Mouse (Mus musculus): ENCODE data around the gene Capza1. TPM values are rescaled to one million over a fixed set of nuclear protein-coding genes. Genes with fewer than 3 reads are reported as not detected.
"Not testable (repeated sequence)": the region's sequence is repeated elsewhere in the genome, so short reads cannot be mapped to it uniquely, and the experiment has no call there.

The Capza1 gene
- polyA plus RNA-seq, 1 experiment = 85.7 TPM

- Histone ChIP-seq H3K27me3 (ENCODE audit: control insufficient read depth, insufficient read depth, low read length) (no peaks in the 10 kb centered on the region), H3K27ac (ENCODE audit: control insufficient read depth, insufficient read depth, low read length) (no peak overlapping the region), H3K4me1 (replicated peaks; ENCODE audit: control insufficient read depth, insufficient read depth, low read length) (peaks cover 4% of the 10 kb centered on the region; the same call in 1 of the 2 replicates), H3K36me3 (ENCODE audit: control insufficient read depth, insufficient read depth, low read length) (peaks cover 8% of the 10 kb centered on the region), H3K4me3 (ENCODE audit: control insufficient read depth, insufficient read depth, low read length) (peak overlapping the region; percentile 99)
- TF ChIP-seq POLR2A (IDR thresholded peaks at IDR 0.05; ENCODE audit: control insufficient read depth, extremely low read depth, insufficient read depth, low read length, poor library complexity) (no peak), CTCF (IDR thresholded peaks at IDR 0.05; ENCODE audit: borderline replicate concordance, control insufficient read depth, extremely low read depth, insufficient read depth, low read length, poor library complexity) (no peak)
- no peak for DNase-seq
- WGBS = 13% methylated on average over 3 of the region's 3 CpGs
Measured at GRCm38 (mm10) chr3:104818749-104819134, 45.6 kb downstream of the Capza1 start.

- DNase-seq = peak; percentile 74
- H3K4me3 ChIP-seq (ENCODE audit: control insufficient read depth, insufficient read depth, low read length) = peak within 1 kb of the TSS; percentile 99
- peak within 1 kb of the TSS; percentile 56; the same call in 1 of the 2 replicates for H3K27ac ChIP-seq (ENCODE audit: control insufficient read depth, insufficient read depth, low read length)
- peaks cover 8% of the 10 kb centered on the region for H3K36me3 ChIP-seq (ENCODE audit: control insufficient read depth, insufficient read depth, low read length)
- TF ChIP-seq CTCF (IDR thresholded peaks at IDR 0.05; ENCODE audit: borderline replicate concordance, control insufficient read depth, extremely low read depth, insufficient read depth, low read length, poor library complexity) (no peak), POLR2A (IDR thresholded peaks at IDR 0.05; ENCODE audit: control insufficient read depth, extremely low read depth, insufficient read depth, low read length, poor library complexity) (0 out of 2 replicates have a peak, but pooled peaks have one; percentile 17)
- under 1% methylated on average over 40 of the region's 40 CpGs for WGBS
- no peaks in the 10 kb centered on the region for H3K27me3 ChIP-seq (ENCODE audit: control insufficient read depth, insufficient read depth, low read length)
- peaks cover 4% of the 10 kb centered on the region; the same call in 1 of the 2 replicates for H3K4me1 ChIP-seq (replicated peaks; ENCODE audit: control insufficient read depth, insufficient read depth, low read length)
Measured at GRCm38 (mm10) chr3:104817991-104818748, 46.1 kb downstream of the Capza1 start, which contains the start of gene Mov10. Mov10 (minus strand) TSS chr3:104818563.

- peak; percentile 66 for DNase-seq
- no peaks in the 10 kb centered on the region for H3K27me3 ChIP-seq (ENCODE audit: control insufficient read depth, insufficient read depth, low read length)
- H3K4me1 ChIP-seq (replicated peaks; ENCODE audit: control insufficient read depth, insufficient read depth, low read length) = peaks cover 4% of the 10 kb centered on the region; the same call in 1 of the 2 replicates
- 1% methylated on average over 46 of the region's 46 CpGs for WGBS
- TF ChIP-seq CTCF (IDR thresholded peaks at IDR 0.05; ENCODE audit: borderline replicate concordance, control insufficient read depth, extremely low read depth, insufficient read depth, low read length, poor library complexity) = no peak
- TF ChIP-seq POLR2A (IDR thresholded peaks at IDR 0.05; ENCODE audit: control insufficient read depth, extremely low read depth, insufficient read depth, low read length, poor library complexity) = no peak
- H3K4me3 ChIP-seq (ENCODE audit: control insufficient read depth, insufficient read depth, low read length) = peak overlapping the region; percentile 99
- H3K27ac ChIP-seq (ENCODE audit: control insufficient read depth, insufficient read depth, low read length) = peak overlapping the region; percentile 56; the same call in 1 of the 2 replicates
- peaks cover 8% of the 10 kb centered on the region for H3K36me3 ChIP-seq (ENCODE audit: control insufficient read depth, insufficient read depth, low read length)
Measured at GRCm38 (mm10) chr3:104817481-104817990, 46.8 kb downstream of the Capza1 start.

- WGBS = 99% methylated on average over 7 of the region's 7 CpGs
- DNase-seq = no peak
- TF ChIP-seq POLR2A (IDR thresholded peaks at IDR 0.05; ENCODE audit: control insufficient read depth, extremely low read depth, insufficient read depth, low read length, poor library complexity) = no peak
- TF ChIP-seq CTCF (IDR thresholded peaks at IDR 0.05; ENCODE audit: borderline replicate concordance, control insufficient read depth, extremely low read depth, insufficient read depth, low read length, poor library complexity) = no peak
- Histone ChIP-seq H3K27ac (ENCODE audit: control insufficient read depth, insufficient read depth, low read length) (no peak overlapping the region), H3K4me1 (replicated peaks; ENCODE audit: control insufficient read depth, insufficient read depth, low read length) (peaks cover 4% of the 10 kb centered on the region; the same call in 1 of the 2 replicates), H3K4me3 (ENCODE audit: control insufficient read depth, insufficient read depth, low read length) (no peak overlapping the region), H3K27me3 (ENCODE audit: control insufficient read depth, insufficient read depth, low read length) (no peaks in the 10 kb centered on the region), H3K36me3 (ENCODE audit: control insufficient read depth, insufficient read depth, low read length) (peaks cover under 1% of the 10 kb centered on the region; the same call in 1 of the 2 replicates)
Measured at GRCm38 (mm10) chr3:104816130-104816529, 48.2 kb downstream of the Capza1 start.

GRCm38 (mm10) chr3:104815346-104815745 is 49.0 kb downstream of the Capza1 start:
- H3K4me3 ChIP-seq (ENCODE audit: control insufficient read depth, insufficient read depth, low read length) = no peak overlapping the region
- no peak for DNase-seq
- H3K4me1 ChIP-seq (replicated peaks; ENCODE audit: control insufficient read depth, insufficient read depth, low read length) = peaks cover 4% of the 10 kb centered on the region; the same call in 1 of the 2 replicates
- TF ChIP-seq POLR2A (IDR thresholded peaks at IDR 0.05; ENCODE audit: control insufficient read depth, extremely low read depth, insufficient read depth, low read length, poor library complexity) (no peak), CTCF (IDR thresholded peaks at IDR 0.05; ENCODE audit: borderline replicate concordance, control insufficient read depth, extremely low read depth, insufficient read depth, low read length, poor library complexity) (no peak)
- no peak overlapping the region for H3K27ac ChIP-seq (ENCODE audit: control insufficient read depth, insufficient read depth, low read length)
- H3K27me3 ChIP-seq (ENCODE audit: control insufficient read depth, insufficient read depth, low read length) = no peaks in the 10 kb centered on the region
- no peaks in the 10 kb centered on the region for H3K36me3 ChIP-seq (ENCODE audit: control insufficient read depth, insufficient read depth, low read length)
- WGBS = 95% methylated on average over 2 of the region's 2 CpGs

- Histone ChIP-seq H3K4me1 (replicated peaks; ENCODE audit: control insufficient read depth, insufficient read depth, low read length) (peaks cover 4% of the 10 kb centered on the region; the same call in 1 of the 2 replicates), H3K36me3 (ENCODE audit: control insufficient read depth, insufficient read depth, low read length) (no peaks in the 10 kb centered on the region), H3K27ac (ENCODE audit: control insufficient read depth, insufficient read depth, low read length) (no peak overlapping the region), H3K4me3 (ENCODE audit: control insufficient read depth, insufficient read depth, low read length) (no peak overlapping the region), H3K27me3 (ENCODE audit: control insufficient read depth, insufficient read depth, low read length) (no peaks in the 10 kb centered on the region)
- TF ChIP-seq CTCF (IDR thresholded peaks at IDR 0.05; ENCODE audit: borderline replicate concordance, control insufficient read depth, extremely low read depth, insufficient read depth, low read length, poor library complexity) (no peak), POLR2A (IDR thresholded peaks at IDR 0.05; ENCODE audit: control insufficient read depth, extremely low read depth, insufficient read depth, low read length, poor library complexity) (no peak)
- WGBS = 95% methylated on average over 1 of the region's 1 CpGs
- no peak for DNase-seq
Measured at GRCm38 (mm10) chr3:104814746-104815145, 49.6 kb downstream of the Capza1 start.

GRCm38 (mm10) chr3:104813227-104813626 is 51.1 kb downstream of the Capza1 start:
- H3K4me3 ChIP-seq (ENCODE audit: control insufficient read depth, insufficient read depth, low read length); H3K36me3 ChIP-seq (ENCODE audit: control insufficient read depth, insufficient read depth, low read length); H3K27ac ChIP-seq (ENCODE audit: control insufficient read depth, insufficient read depth, low read length); DNase-seq; H3K27me3 ChIP-seq (ENCODE audit: control insufficient read depth, insufficient read depth, low read length); H3K4me1 ChIP-seq (replicated peaks; ENCODE audit: control insufficient read depth, insufficient read depth, low read length): not testable (repeated sequence)
- WGBS = 94% methylated on average over 7 of the region's 7 CpGs
